Mouse (Mus musculus) right cerebral cortex, postnatal 25 days (tissue): ENCODE data around the gene Tmf1.

Source experiments
- DNase-seq: peaks from one replicate; pipeline ENCODE4 v3.0.0; 2022

Gene Tmf1

DNA sequence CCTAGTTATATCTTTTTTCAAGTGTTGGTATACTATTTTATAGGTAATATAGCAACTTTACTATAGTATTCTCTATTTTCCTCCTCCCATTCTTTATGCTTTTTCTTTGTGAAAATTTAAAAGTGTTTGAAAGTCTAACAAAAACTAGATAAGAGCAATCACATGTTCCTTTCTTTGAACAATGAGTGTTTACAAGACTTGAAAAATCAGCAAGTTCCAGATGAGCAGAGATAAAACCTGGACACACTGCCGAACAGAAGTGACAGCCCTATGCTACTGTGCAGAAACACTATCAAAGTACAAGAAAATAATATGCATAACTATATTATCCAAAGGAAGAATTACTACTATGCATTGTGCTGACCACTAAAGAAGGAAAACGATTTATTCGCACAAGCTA lies 23.6 kb upstream of the Tmf1 start:
- no peak for DNase-seq

- no peak for DNase-seq
Measured at GRCm38 (mm10) chr6:97200437-97200836, 21.5 kb upstream of the Tmf1 start.

DNA sequence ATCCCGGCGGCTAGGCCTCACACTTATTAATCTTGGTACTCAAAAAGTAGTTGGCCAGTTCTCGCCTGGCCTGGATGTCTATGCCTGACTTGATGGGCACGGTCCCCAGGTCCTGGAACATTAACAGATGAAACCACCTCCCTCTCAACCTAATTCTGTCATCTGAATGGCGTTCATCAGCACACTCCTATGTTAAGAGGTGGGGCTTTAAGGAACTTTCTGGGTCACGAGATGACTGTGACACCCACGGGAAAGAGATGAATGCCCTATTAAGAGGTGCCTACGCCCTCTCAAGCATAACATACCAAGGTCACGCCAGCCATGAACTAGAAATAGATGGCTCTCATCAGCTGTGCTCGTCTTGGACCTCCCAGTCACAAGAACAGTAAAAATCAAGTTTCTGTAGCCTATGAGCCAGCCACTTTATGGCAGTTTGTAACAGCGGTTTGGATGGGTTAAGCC lies 476 bp upstream of the Tmf1 start:
- no peak for DNase-seq

DNA sequence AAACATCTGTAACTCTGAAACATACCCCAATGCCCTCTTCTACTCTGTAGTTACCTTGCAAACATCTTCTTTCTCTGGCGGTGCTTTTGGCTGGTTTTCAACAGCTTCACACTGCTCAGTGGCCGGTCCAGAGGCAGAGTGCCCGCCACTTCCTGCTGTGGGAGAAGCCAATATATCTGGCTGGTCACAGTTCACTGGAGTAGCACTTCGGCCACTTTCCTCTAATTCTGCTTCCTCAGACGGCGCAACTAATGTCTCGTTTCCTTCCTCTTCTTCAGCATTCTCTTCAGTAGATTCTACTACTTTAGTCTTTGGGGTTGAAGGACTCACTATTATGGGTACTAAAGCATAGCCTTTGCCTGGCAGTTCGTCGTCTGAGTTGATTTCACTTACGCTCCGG lies 3.2 kb downstream of the Tmf1 start:
- no peak for DNase-seq

DNA sequence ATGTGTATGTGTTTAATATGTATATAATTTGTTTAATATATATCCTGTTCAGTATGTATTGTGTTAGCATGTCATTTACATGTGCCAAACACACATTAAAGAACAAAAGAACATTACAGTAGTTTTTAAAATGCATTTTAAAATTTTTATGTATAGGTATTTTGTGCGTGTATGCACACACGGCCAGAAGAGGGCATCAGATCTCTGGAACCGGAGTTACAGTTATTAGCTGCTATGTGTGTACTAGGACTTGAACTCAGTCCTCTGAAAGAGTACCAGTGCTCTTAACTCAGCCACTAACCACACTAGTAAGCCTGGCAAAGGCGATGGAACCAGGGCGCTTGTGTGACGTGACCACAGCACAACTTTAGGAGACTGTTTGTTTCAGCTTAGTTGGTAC lies 28.8 kb downstream of the Tmf1 start:
- DNase-seq = no peak

- DNase-seq = no peak
Measured at GRCm38 (mm10) chr6:97149721-97150120, 29.2 kb downstream of the Tmf1 start.

DNA sequence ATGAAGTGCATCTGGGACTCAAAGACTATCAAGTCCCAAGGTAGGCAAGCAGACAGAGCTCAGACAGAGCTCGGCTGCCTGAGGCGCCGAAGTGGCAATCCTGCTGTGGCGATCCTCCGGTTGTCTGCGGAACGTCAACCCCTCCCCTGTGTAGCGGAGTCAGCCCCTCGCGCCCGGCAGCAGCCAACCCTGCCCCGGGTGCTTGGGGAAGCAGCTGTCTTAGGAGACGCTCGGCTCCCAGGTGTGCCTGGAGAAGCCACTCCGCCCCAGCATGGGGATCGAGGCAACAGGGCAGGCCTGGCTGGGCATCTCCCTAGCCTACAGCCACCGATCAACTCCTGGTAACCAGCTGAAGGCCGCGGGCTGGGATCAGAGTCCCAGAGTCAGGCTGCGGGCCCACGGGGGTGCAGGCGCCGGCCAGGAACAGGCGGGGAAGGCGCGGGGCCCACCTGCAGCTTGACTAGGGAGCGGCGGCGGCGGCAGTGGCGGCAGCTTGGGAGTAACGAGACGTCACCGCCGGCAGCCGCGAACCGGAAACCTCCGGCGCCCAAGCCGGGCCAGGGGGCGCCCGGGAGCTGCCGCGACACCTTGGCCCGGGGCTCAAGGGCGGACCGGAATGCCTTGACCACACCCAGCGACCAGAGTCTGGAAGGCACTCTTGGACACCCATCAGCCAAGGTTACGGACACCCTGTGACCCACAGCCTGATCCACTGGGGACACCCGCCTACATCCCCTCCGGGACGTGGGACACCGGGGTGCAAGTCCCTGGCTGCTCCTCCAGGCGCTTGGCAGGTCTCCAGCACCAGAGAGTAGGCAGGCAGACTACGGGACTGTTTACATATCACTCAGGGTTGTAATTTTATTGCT lies 30.3 kb downstream of the Tmf1 start, which contains the start of gene Eogt:
Eogt (minus strand) TSS at position 800 of the 869 bp plus-strand sequence.
- peak; percentile 79 for DNase-seq

DNA sequence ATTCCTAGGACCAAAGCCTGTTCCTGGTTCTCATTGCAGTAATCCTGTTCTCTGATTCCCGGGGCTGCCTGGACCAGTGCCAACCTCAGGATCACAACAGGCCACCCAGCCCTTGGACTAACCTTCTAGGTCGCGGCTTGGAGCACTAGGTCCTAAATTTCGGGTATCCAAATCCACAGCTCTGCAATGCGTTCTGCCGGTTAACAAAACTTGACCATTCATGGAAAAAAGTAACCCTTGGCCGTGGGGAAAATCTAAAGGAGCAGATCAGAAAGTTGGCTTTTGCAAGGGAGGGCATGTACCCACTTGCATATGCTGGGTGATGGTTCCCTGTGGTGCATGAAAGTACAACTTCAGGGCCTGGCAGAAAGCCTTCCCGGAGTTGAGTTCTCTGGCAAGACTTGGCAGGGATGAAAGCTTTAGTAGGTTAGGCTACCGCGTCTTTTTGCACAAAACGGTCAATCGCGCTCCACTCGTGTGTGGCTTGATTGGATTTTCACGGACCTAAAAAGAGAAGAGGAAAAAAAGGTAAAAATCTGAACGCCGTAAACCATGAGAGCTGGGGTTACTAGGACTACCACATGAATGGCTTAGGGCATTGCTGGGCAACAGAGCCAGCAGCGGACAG lies 31.1 kb downstream of the Tmf1 start:
- peak; percentile 6 for DNase-seq

DNA sequence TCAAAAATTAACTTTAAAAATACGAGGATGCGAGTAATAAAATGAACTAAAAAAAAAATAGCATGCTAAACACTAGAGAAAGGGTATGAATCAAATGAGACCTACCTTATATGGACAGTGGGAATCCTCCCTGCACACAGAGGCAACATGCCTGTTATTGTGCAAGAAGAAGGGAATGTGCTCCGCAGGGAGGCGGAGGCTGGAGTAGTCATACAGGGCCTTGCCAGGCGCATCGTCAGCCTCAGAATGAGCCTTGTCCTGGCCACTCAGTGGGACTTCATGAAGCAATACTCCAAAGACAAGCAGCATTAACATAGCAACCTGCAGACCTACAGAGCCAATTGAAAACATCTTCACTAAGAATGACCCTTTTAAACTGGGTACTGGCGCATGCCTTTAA lies 33.8 kb downstream of the Tmf1 start:
- DNase-seq = no peak

DNA sequence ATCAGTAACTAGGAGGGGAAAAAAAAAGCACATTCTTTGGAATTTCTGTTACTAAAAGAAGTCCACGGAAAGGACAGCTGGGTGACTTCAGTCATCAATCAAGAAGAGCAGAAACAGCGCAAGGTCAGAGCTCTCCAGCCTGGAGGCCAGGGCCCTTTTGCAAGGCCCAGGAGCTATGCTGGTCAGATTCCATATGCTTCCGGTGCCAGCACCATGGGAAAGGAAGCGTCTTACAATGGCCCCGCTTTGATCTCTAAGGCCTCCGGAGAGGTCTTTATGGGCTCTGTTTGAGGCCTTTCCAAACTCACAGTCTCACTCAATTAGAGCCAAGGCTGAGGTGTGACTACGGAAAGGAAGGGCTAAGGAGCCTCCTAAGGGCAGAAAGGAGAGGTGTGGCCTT lies 34.6 kb downstream of the Tmf1 start:
- no peak for DNase-seq

GRCm38 (mm10) chr6:97142611-97143010 lies 36.3 kb downstream of the Tmf1 start:
- no peak for DNase-seq

GRCm38 (mm10) chr6:97141811-97142210 lies 37.1 kb downstream of the Tmf1 start:
- no peak for DNase-seq

DNA sequence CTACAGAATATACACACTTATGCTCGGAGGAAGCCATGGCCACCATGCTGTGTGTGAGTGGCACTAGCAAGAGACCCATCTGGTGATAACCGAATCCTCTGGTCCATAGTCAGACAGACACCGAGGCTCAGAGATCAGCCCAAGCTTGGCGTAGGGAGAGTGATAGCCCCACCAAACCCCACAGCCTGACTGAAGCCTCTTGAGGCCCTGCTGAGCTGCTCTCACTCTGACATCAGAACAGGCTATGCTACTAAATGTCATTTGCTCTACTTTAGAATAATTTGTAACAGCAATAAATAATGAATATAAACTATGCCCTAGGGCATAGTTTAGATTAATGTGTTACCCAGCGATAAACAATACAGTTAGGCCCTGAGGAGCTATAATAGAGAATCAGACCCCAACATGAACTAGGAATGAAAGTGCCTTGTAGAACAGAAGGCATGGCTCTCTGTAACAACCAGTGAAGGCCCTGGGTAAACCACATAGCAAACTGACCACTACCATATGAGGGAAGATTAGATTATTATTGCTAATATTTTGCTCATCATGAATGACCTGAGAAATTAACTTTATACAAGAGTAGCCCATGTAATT lies 46.1 kb downstream of the Tmf1 start:
- no peak for DNase-seq

GRCm38 (mm10) chr6:97131808-97132207 lies 47.1 kb downstream of the Tmf1 start:
- DNase-seq = no peak

DNA sequence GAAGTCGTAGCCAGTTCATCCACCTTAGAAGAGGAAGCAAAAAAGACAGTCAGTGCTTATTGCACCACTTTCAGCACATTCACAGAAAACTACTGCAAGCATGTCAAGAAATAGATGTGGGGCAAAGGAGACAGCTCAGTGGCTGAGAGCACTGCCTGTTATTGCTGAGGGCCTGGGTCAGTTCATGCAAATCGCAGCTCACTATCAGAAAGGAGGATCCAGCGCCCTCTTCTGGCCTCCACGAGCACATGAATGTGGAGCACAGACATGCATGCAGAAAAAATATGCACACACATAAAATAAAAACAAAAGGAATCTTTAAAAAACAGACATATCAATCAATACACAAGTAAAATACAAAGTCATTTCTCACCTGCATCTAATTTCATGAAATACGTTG lies 47.9 kb downstream of the Tmf1 start:
- DNase-seq = no peak

- DNase-seq = peak; percentile 7
Measured at GRCm38 (mm10) chr6:97124336-97125010, 54.4 kb downstream of the Tmf1 start.

GRCm38 (mm10) chr6:97120922-97121321 lies 58.0 kb downstream of the Tmf1 start:
- DNase-seq = no peak

GRCm38 (mm10) chr6:97118327-97118726 lies 60.6 kb downstream of the Tmf1 start:
- DNase-seq = no peak

GRCm38 (mm10) chr6:97116896-97117295 lies 62.0 kb downstream of the Tmf1 start:
- no peak for DNase-seq

GRCm38 (mm10) chr6:97114821-97115220 lies 64.1 kb downstream of the Tmf1 start:
- DNase-seq = no peak

DNA sequence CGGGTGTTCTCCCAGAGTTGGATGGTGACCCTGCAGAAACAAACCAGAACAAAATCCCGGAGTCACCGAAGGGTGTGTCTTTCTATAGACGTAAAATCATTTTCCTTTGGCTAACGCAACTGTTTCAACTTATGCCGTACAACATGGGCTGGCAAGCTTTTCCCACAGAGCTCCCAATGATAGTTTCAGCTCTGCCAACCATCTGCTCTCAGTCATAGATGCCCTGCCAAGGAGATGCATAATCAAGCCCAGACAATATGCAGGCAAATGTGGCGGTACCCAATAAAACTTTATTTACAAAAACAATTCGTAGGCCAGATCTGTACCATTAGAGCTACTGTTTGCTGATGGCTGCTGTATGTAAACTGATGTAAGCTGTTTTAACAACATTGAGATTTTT lies 66.7 kb downstream of the Tmf1 start:
- no peak for DNase-seq

- DNase-seq = peak; percentile 28
Measured at GRCm38 (mm10) chr6:97106777-97107176, 72.1 kb downstream of the Tmf1 start.

DNA sequence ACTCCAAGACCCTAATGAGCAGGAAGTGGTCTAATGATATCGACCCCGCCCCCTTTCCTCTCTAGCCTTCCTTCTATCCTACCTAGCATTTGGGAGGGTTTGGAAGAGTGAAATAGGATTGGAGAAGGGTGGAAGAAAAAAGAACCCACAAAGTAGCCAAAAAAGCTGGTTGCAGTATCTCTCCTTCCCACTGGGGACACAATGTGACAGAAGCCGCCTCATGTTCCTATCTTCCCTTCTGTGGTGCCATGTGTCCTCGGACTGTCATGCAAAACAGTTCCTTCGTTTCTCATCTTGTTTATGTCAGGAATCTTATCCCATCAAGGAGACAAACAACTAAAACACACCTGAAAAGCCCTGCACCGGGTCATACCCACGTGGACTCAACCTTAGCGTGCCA lies 72.8 kb downstream of the Tmf1 start:
- no peak for DNase-seq
